Comparison of ENCODE assay signal across 8 mouse cellular contexts in genomic region chr6:145862739-145863064, GRCm38 (mm10). TPM values are rescaled to one million over a fixed set of nuclear protein-coding genes. Genes with fewer than 3 reads are reported as not detected.
DNase-seq lines count a peak whose midpoint lies in the region; ATAC-seq and TF ChIP-seq lines count a peak whose summit lies in the region.

No protein-coding gene starts in this region.

- peaks cover 19% of the 10 kb centered on the region for H3K4me1 ChIP-seq in kidney, embryonic 14.5 days (ENCODE audit: control insufficient read depth, insufficient read depth, low read length)
- peaks cover 19% of the 10 kb centered on the region for H3K4me1 ChIP-seq in bone marrow macrophage, adult 2 months (ENCODE audit: control insufficient read depth, insufficient read depth, low read length)
- H3K4me1 ChIP-seq in hindbrain, embryonic 11.5 days (replicated peaks; ENCODE audit: control insufficient read depth, insufficient read depth, low read length), result peaks cover 9% of the 10 kb centered on the region
- peaks cover 38% of the 10 kb centered on the region for H3K4me1 ChIP-seq in midbrain, embryonic 12.5 days

- peak overlapping the region; percentile 90 for H3K4me2 ChIP-seq in kidney, embryonic 14.5 days (replicated peaks; ENCODE audit: low read depth, low read length)
- H3K4me2 ChIP-seq in hindbrain, embryonic 11.5 days (replicated peaks; ENCODE audit: low read depth, low read length), result peak overlapping the region; percentile 80
- peak overlapping the region; percentile 98 for H3K4me2 ChIP-seq in midbrain, embryonic 12.5 days (replicated peaks)

- H3K9ac ChIP-seq in kidney, embryonic 14.5 days (ENCODE audit: low read depth, low read length), result peak overlapping the region; percentile 64
- H3K9ac ChIP-seq in hindbrain, embryonic 11.5 days (ENCODE audit: low read depth, low read length), result peak overlapping the region; percentile 55
- peak overlapping the region; percentile 64 for H3K9ac ChIP-seq in midbrain, embryonic 12.5 days (replicated peaks)

- peaks cover 37% of the 10 kb centered on the region for H3K27me3 ChIP-seq in kidney, embryonic 14.5 days (ENCODE audit: control insufficient read depth, insufficient read depth, low read length)
- H3K27me3 ChIP-seq in hindbrain, embryonic 11.5 days (ENCODE audit: control insufficient read depth, insufficient read depth, low read length), result peaks cover 43% of the 10 kb centered on the region
- H3K27me3 ChIP-seq in midbrain, embryonic 12.5 days, result peaks cover 84% of the 10 kb centered on the region

- no peak for DNase-seq in kidney, adult 9 months
- DNase-seq in hindbrain, embryonic 11.5 days (ENCODE audit: low spot score), result no peak
- DNase-seq in left cerebral cortex, adult 9 months (ENCODE audit: low spot score in 2 of 2), result no peak
- no peak for DNase-seq in left cerebral cortex, postnatal 25 days (ENCODE audit: low spot score in 2 of 2)
- DNase-seq in kidney, postnatal 4 days, result no peak

- no peak overlapping the region for H3K27ac ChIP-seq in kidney, embryonic 14.5 days (ENCODE audit: low read depth, low read length)
- peak overlapping the region; percentile 93 for H3K27ac ChIP-seq in bone marrow macrophage, adult 2 months (ENCODE audit: insufficient read depth, low read depth, low read length)
- H3K27ac ChIP-seq in hindbrain, embryonic 11.5 days (ENCODE audit: low read depth, low read length), result no peak overlapping the region
- H3K27ac ChIP-seq in midbrain, embryonic 12.5 days (replicated peaks), result peak overlapping the region; percentile 17; the same call in 1 of the 2 replicates

- under 1% methylated on average over 35 of the region's 35 CpGs for WGBS in kidney, embryonic 14.5 days
- WGBS in hindbrain, embryonic 11.5 days, result 2% methylated on average over 28 of the region's 35 CpGs
- 2% methylated on average over 35 of the region's 35 CpGs for WGBS in midbrain, embryonic 12.5 days

- ATAC-seq in kidney, embryonic 14.5 days (ENCODE audit: low FRiP score, low TSS enrichment), result no peak
- ATAC-seq in hindbrain, embryonic 11.5 days (ENCODE audit: low FRiP score), result no peak
- ATAC-seq in midbrain, embryonic 12.5 days (ENCODE audit: low FRiP score, low read depth), result no peak

- H3K9me3 ChIP-seq in kidney, embryonic 14.5 days (ENCODE audit: control insufficient read depth, low read length), result no peaks in the 10 kb centered on the region
- H3K9me3 ChIP-seq in hindbrain, embryonic 11.5 days (ENCODE audit: control insufficient read depth, low read length), result no peaks in the 10 kb centered on the region
- no peaks in the 10 kb centered on the region for H3K9me3 ChIP-seq in midbrain, embryonic 12.5 days

- H3K4me3 ChIP-seq in kidney, embryonic 14.5 days (ENCODE audit: low read length), result peak overlapping the region; percentile 59
- peak overlapping the region; percentile 93 for H3K4me3 ChIP-seq in bone marrow macrophage, adult 2 months (ENCODE audit: insufficient read depth, low read length)
- H3K4me3 ChIP-seq in hindbrain, embryonic 11.5 days (ENCODE audit: low read depth, low read length), result peak overlapping the region; percentile 55
- H3K4me3 ChIP-seq in midbrain, embryonic 12.5 days, result peak overlapping the region; percentile 62

- H3K36me3 ChIP-seq in kidney, embryonic 14.5 days (ENCODE audit: control insufficient read depth, insufficient read depth, low read length), result no peaks in the 10 kb centered on the region
- no peaks in the 10 kb centered on the region for H3K36me3 ChIP-seq in hindbrain, embryonic 11.5 days (ENCODE audit: control insufficient read depth, insufficient read depth, low read length)
- no peaks in the 10 kb centered on the region for H3K36me3 ChIP-seq in midbrain, embryonic 12.5 days

- TF ChIP-seq POLR2A in bone marrow macrophage, adult 2 months (IDR thresholded peaks at IDR 0.05; ENCODE audit: borderline replicate concordance, low read depth, low read length), result no peak

- intact Hi-C loops in left cerebral cortex, postnatal 25 days (cut with DNase I), result loop anchor here (10.0 kb wide), 1 partner anchor 712 kb away; the partner anchor contains the start of genes Fgfr1op2 and Ints13

- TF ChIP-seq CTCF in bone marrow macrophage, adult 2 months (IDR thresholded peaks at IDR 0.05; ENCODE audit: low read depth, low read length), result no peak

RNA-seq across cellular contexts. Expression of gene Bhlhe41, which starts 2.7 kb away (rescaled TPM):
- polyA plus RNA-seq in kidney, embryonic 14.5 days (2014; fragmentation: Nextera tagmentation; extraction: Ambion mirVana), result 0.73 and 1.2 TPM in 2 replicates
- polyA plus RNA-seq in bone marrow macrophage, adult 2 months (2012; ENCODE audit: insufficient read depth, insufficient read length, missing spikeins), result 40.5 and 50.0 TPM in 2 replicates
- 1.5 and 1.8 TPM in 2 replicates for polyA plus RNA-seq in hindbrain, embryonic 11.5 days (2014; fragmentation: Nextera tagmentation; extraction: Ambion mirVana)
- polyA plus RNA-seq in midbrain, embryonic 12.5 days (2016; fragmentation: Nextera tagmentation; extraction: Ambion mirVana), result 1.9 and 2.2 TPM in 2 replicates
- total RNA-seq in left cerebral cortex, postnatal 25 days (2021), result 10 to 100 TPM; 20.6 to 30.6 TPM

Comparison
In these comparisons a context has a peak if more than half of its experiments do, and no peak if none do; other contexts are left out.
1. H3K27ac ChIP-seq: peak in bone marrow macrophage, adult 2 months (single experiment) and midbrain, embryonic 12.5 days (single experiment); none in kidney, embryonic 14.5 days (single experiment) and hindbrain, embryonic 11.5 days (single experiment).
2. RNA of gene Bhlhe41, which starts 2.7 kb away (polyA plus RNA-seq): 40.5 to 50.0 TPM in bone marrow macrophage, adult 2 months; 1.9 to 2.2 TPM in midbrain, embryonic 12.5 days, 1.5 to 1.8 TPM in hindbrain, embryonic 11.5 days and 0.73 to 1.2 TPM in kidney, embryonic 14.5 days; every median in the first group is over 10 times any median in the second.
3. Peak in every context shown above with its lines, with median percentiles within 50 percentile points of each other: H3K4me2 ChIP-seq, H3K4me3 ChIP-seq and H3K9ac ChIP-seq.